Mouse (Mus musculus): ENCODE data around the gene Gdf10. TPM values are rescaled to one million over a fixed set of nuclear protein-coding genes. Genes with fewer than 3 reads are reported as not detected.

Gene Gdf10
- polyA plus RNA-seq (2012; rRNA removed) = 12.3 and 15.5 TPM in 2 replicates

DNA sequence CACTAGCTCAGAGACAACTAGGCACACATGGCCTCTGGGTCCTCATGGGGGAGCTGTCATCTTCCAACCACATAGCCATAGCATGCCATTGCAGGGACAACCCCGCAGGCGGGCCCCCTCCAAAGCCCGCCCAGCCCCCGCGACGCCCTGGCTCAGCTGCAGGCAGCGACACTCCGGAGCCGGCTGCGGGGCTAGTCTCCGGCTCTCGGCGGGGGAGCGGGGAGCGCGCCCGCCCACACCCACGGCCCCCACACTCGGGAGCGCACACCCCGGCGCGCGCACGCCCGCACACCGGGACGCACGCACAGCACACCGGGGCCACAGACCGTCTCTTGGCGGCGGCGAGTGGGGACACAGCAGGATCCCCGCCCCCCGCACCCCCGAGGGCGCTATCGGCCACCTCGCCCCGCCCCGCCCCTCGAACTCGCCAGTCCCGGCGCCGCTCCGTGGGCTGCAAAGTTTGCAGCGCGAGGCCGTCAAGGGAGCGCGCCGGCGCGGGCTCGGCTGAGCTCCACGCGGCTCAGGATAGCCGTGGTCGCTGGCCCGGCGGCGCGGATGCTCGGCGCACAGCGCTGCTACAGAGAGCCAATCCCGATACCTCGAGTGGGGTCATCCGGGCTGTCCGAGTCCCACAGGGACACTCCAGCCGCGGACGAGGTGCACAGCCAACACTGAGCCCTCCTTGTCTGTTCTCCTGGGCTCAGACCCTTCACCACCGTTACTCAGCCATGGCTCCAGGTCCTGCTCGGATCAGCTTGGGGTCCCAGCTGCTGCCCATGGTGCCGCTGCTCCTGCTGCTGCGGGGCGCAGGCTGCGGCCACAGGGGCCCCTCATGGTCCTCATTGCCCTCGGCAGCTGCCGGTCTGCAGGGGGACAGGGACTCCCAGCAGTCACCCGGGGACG is at the start of gene Gdf10:
Gdf10 (plus strand) TSS at position 420 of the 903 bp plus-strand sequence.
- Histone ChIP-seq H3K4me3 (ENCODE audit: extremely low read depth, insufficient read depth, insufficient read length) (peak within 1 kb of the TSS; percentile 22), H3K27ac (ENCODE audit: insufficient read depth, low read length) (no peak within 1 kb of the TSS; the same call in 1 of the 2 replicates), H3K4me1 (ENCODE audit: control insufficient read depth, insufficient read depth, insufficient read length) (no peaks in the 10 kb centered on the region), H3K36me3 (ENCODE audit: control insufficient read depth, insufficient read depth, low read length) (no peaks in the 10 kb centered on the region), H3K27me3 (ENCODE audit: control insufficient read depth, insufficient read depth, low read length) (peaks cover 4% of the 10 kb centered on the region)
- TF ChIP-seq POLR2A (IDR thresholded peaks at IDR 0.05; ENCODE audit: low read depth, low read length) (no peak), CTCF (IDR thresholded peaks at IDR 0.05; ENCODE audit: extremely low read depth, insufficient read depth, insufficient read length, insufficient replicate concordance) (no peak)
- no peak for DNase-seq (ENCODE audit: low read depth in 1 of 2, low spot score in 2 of 2)
- WGBS = 3% methylated on average over 85 of the region's 85 CpGs

DNA sequence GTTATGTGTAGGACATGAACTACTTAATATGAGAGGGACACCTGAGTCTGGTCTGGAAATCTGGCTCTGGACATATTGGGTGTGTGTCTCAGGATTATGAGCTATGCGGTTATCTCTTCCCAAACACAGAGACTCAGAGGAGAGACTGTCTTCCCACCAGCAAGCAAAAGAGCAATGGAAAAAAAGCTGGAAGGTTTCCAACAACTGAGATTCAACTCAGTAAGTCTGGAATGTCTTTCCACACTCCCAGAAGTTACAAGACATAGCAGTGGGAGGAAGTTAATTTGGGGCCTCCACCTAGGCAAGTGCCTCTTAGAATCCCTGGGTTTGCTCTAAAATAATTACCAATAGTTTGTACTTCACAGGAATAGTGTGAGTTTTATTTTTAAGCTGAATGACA is 44.6 kb upstream of the Gdf10 start:
- no peak for DNase-seq (ENCODE audit: low read depth in 1 of 2, low spot score in 2 of 2)
- Histone ChIP-seq H3K4me1 (ENCODE audit: control insufficient read depth, insufficient read depth, insufficient read length) (no peaks in the 10 kb centered on the region), H3K27me3 (ENCODE audit: control insufficient read depth, insufficient read depth, low read length) (no peaks in the 10 kb centered on the region), H3K4me3 (ENCODE audit: extremely low read depth, insufficient read depth, insufficient read length) (no peak overlapping the region), H3K36me3 (ENCODE audit: control insufficient read depth, insufficient read depth, low read length) (no peaks in the 10 kb centered on the region), H3K27ac (ENCODE audit: insufficient read depth, low read length) (no peak overlapping the region)
- WGBS = 83% methylated on average over 1 of the region's 1 CpGs
- TF ChIP-seq POLR2A (IDR thresholded peaks at IDR 0.05; ENCODE audit: low read depth, low read length) = no peak
- TF ChIP-seq CTCF (IDR thresholded peaks at IDR 0.05; ENCODE audit: extremely low read depth, insufficient read depth, insufficient read length, insufficient replicate concordance) = no peak

GRCm38 (mm10) chr14:33880236-33880635 is 43.2 kb upstream of the Gdf10 start:
- H3K4me1 ChIP-seq (ENCODE audit: control insufficient read depth, insufficient read depth, insufficient read length) = no peaks in the 10 kb centered on the region
- no peaks in the 10 kb centered on the region for H3K27me3 ChIP-seq (ENCODE audit: control insufficient read depth, insufficient read depth, low read length)
- 91% methylated on average over 3 of the region's 3 CpGs for WGBS
- no peaks in the 10 kb centered on the region for H3K36me3 ChIP-seq (ENCODE audit: control insufficient read depth, insufficient read depth, low read length)
- TF ChIP-seq CTCF (IDR thresholded peaks at IDR 0.05; ENCODE audit: extremely low read depth, insufficient read depth, insufficient read length, insufficient replicate concordance) (no peak), POLR2A (IDR thresholded peaks at IDR 0.05; ENCODE audit: low read depth, low read length) (no peak)
- H3K27ac ChIP-seq (ENCODE audit: insufficient read depth, low read length) = no peak overlapping the region
- no peak for DNase-seq (ENCODE audit: low read depth in 1 of 2, low spot score in 2 of 2)
- no peak overlapping the region for H3K4me3 ChIP-seq (ENCODE audit: extremely low read depth, insufficient read depth, insufficient read length)

- no peak for DNase-seq (ENCODE audit: low read depth in 1 of 2, low spot score in 2 of 2)
- 79% methylated on average over 3 of the region's 3 CpGs for WGBS
- no peaks in the 10 kb centered on the region for H3K36me3 ChIP-seq (ENCODE audit: control insufficient read depth, insufficient read depth, low read length)
- H3K27ac ChIP-seq (ENCODE audit: insufficient read depth, low read length) = no peak overlapping the region
- H3K4me1 ChIP-seq (ENCODE audit: control insufficient read depth, insufficient read depth, insufficient read length) = no peaks in the 10 kb centered on the region
- no peaks in the 10 kb centered on the region for H3K27me3 ChIP-seq (ENCODE audit: control insufficient read depth, insufficient read depth, low read length)
- TF ChIP-seq CTCF (IDR thresholded peaks at IDR 0.05; ENCODE audit: extremely low read depth, insufficient read depth, insufficient read length, insufficient replicate concordance) (no peak), POLR2A (IDR thresholded peaks at IDR 0.05; ENCODE audit: low read depth, low read length) (no peak)
- H3K4me3 ChIP-seq (ENCODE audit: extremely low read depth, insufficient read depth, insufficient read length) = no peak overlapping the region
These were observed 41.9 kb upstream of the Gdf10 start for GRCm38 (mm10) chr14:33881471-33881870.

DNA sequence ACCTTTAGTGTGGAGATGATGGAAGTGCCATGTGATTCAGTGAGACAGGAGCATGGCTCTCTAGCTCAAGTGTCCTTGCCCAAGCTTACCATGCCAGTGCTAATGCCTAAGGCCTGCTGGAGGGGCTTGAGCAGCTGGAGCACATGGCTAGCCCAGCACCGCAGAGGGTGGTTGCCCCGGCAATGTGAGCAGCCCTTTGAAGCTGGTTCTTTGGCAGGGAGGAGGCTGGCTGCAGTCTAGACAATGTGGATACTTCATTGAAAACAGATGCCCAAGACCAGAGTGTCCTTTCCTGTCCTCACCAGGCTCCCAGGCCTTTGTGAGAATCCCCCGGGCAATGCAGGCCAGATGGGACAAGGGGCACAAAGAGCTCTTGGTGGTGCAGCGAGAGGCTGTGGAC is 40.3 kb upstream of the Gdf10 start:
- no peaks in the 10 kb centered on the region for H3K27me3 ChIP-seq (ENCODE audit: control insufficient read depth, insufficient read depth, low read length)
- 94% methylated on average over 4 of the region's 4 CpGs for WGBS
- no peak overlapping the region for H3K4me3 ChIP-seq (ENCODE audit: extremely low read depth, insufficient read depth, insufficient read length)
- no peak for TF ChIP-seq CTCF (IDR thresholded peaks at IDR 0.05; ENCODE audit: extremely low read depth, insufficient read depth, insufficient read length, insufficient replicate concordance)
- DNase-seq (ENCODE audit: low read depth in 1 of 2, low spot score in 2 of 2) = no peak
- no peaks in the 10 kb centered on the region for H3K36me3 ChIP-seq (ENCODE audit: control insufficient read depth, insufficient read depth, low read length)
- no peaks in the 10 kb centered on the region for H3K4me1 ChIP-seq (ENCODE audit: control insufficient read depth, insufficient read depth, insufficient read length)
- no peak overlapping the region for H3K27ac ChIP-seq (ENCODE audit: insufficient read depth, low read length)

DNA sequence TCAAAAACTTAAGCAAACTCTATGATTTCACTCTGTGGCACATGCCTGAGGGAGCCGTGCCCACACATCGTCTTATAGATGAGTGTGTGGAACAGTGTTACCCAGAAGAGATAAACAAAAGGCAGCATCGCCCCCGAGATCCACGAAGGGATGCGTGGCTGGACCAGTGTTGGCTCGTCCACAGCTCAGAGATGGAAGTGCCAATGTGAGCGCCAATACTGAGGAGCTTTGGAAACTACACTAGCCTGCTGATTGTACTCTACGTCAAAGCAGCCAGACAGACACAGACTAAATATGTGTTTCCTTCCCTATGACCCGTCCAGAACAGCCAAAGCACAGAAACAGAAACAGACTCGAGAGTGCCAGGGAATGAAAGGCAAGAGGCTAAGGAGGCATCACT is 37.9 kb upstream of the Gdf10 start:
- no peaks in the 10 kb centered on the region for H3K4me1 ChIP-seq (ENCODE audit: control insufficient read depth, insufficient read depth, insufficient read length)
- H3K36me3 ChIP-seq (ENCODE audit: control insufficient read depth, insufficient read depth, low read length) = no peaks in the 10 kb centered on the region
- no peak overlapping the region for H3K4me3 ChIP-seq (ENCODE audit: extremely low read depth, insufficient read depth, insufficient read length)
- H3K27ac ChIP-seq (ENCODE audit: insufficient read depth, low read length) = no peak overlapping the region
- no peak for TF ChIP-seq CTCF (IDR thresholded peaks at IDR 0.05; ENCODE audit: extremely low read depth, insufficient read depth, insufficient read length, insufficient replicate concordance)
- TF ChIP-seq POLR2A (IDR thresholded peaks at IDR 0.05; ENCODE audit: low read depth, low read length) = no peak
- H3K27me3 ChIP-seq (ENCODE audit: control insufficient read depth, insufficient read depth, low read length) = no peaks in the 10 kb centered on the region
- WGBS = 73% methylated on average over 11 of the region's 11 CpGs
- no peak for DNase-seq (ENCODE audit: low read depth in 1 of 2, low spot score in 2 of 2)

Measured in spleen, adult 2 months (tissue).